Mouse (Mus musculus): ENCODE measurements at regions not wholly inside any gene's neighbourhood (a gene's known extent, or its start where the extent isn't known, plus 50 kb on each side); places are given as distances from the start of the nearest gene placed in this dataset.

- Histone ChIP-seq H3K36me3 (ENCODE audit: control insufficient read depth, insufficient read depth, low read length) (no peaks in the 10 kb centered on the region), H3K4me1 (ENCODE audit: control insufficient read depth, insufficient read depth, insufficient read length) (no peaks in the 10 kb centered on the region), H3K27ac (ENCODE audit: insufficient read depth, low read length) (no peak overlapping the region), H3K27me3 (ENCODE audit: control insufficient read depth, insufficient read depth, low read length) (no peaks in the 10 kb centered on the region), H3K4me3 (ENCODE audit: extremely low read depth, insufficient read depth, insufficient read length) (no peak overlapping the region)
- WGBS, result 83% methylated on average over 9 of the region's 9 CpGs
- TF ChIP-seq CTCF (IDR thresholded peaks at IDR 0.05; ENCODE audit: extremely low read depth, insufficient read depth, insufficient read length, insufficient replicate concordance) (no peak), POLR2A (IDR thresholded peaks at IDR 0.05; ENCODE audit: low read depth, low read length) (no peak)
- no peak for DNase-seq (ENCODE audit: low read depth in 1 of 2, low spot score in 2 of 2)
Observed at GRCm38 (mm10) chr6:31846319-31846718, 203.7 kb upstream of the 1700012A03Rik start.

- no peak overlapping the region for H3K27ac ChIP-seq (ENCODE audit: insufficient read depth, low read length)
- no peak overlapping the region for H3K4me3 ChIP-seq (ENCODE audit: extremely low read depth, insufficient read depth, insufficient read length)
- no peaks in the 10 kb centered on the region for H3K27me3 ChIP-seq (ENCODE audit: control insufficient read depth, insufficient read depth, low read length)
- no peaks in the 10 kb centered on the region for H3K4me1 ChIP-seq (ENCODE audit: control insufficient read depth, insufficient read depth, insufficient read length)
- DNase-seq (ENCODE audit: low read depth in 1 of 2, low spot score in 2 of 2), result no peak
- WGBS, result 86% methylated on average over 5 of the region's 5 CpGs
- H3K36me3 ChIP-seq (ENCODE audit: control insufficient read depth, insufficient read depth, low read length), result no peaks in the 10 kb centered on the region
- TF ChIP-seq POLR2A (IDR thresholded peaks at IDR 0.05; ENCODE audit: low read depth, low read length), result no peak
- TF ChIP-seq CTCF (IDR thresholded peaks at IDR 0.05; ENCODE audit: extremely low read depth, insufficient read depth, insufficient read length, insufficient replicate concordance), result no peak
Observed at GRCm38 (mm10) chr6:31845671-31846070, 204.4 kb upstream of the 1700012A03Rik start.

GRCm38 (mm10) chr6:31840621-31841020, 209.4 kb upstream of the 1700012A03Rik start:
- no peak for TF ChIP-seq CTCF (IDR thresholded peaks at IDR 0.05; ENCODE audit: extremely low read depth, insufficient read depth, insufficient read length, insufficient replicate concordance)
- TF ChIP-seq POLR2A (IDR thresholded peaks at IDR 0.05; ENCODE audit: low read depth, low read length), result no peak
- no peak for DNase-seq (ENCODE audit: low read depth in 1 of 2, low spot score in 2 of 2)
- Histone ChIP-seq H3K27ac (ENCODE audit: insufficient read depth, low read length) (no peak overlapping the region), H3K4me1 (ENCODE audit: control insufficient read depth, insufficient read depth, insufficient read length) (no peaks in the 10 kb centered on the region), H3K27me3 (ENCODE audit: control insufficient read depth, insufficient read depth, low read length) (no peaks in the 10 kb centered on the region), H3K36me3 (ENCODE audit: control insufficient read depth, insufficient read depth, low read length) (no peaks in the 10 kb centered on the region), H3K4me3 (ENCODE audit: extremely low read depth, insufficient read depth, insufficient read length) (no peak overlapping the region)
- 89% methylated on average over 4 of the region's 4 CpGs for WGBS

DNA sequence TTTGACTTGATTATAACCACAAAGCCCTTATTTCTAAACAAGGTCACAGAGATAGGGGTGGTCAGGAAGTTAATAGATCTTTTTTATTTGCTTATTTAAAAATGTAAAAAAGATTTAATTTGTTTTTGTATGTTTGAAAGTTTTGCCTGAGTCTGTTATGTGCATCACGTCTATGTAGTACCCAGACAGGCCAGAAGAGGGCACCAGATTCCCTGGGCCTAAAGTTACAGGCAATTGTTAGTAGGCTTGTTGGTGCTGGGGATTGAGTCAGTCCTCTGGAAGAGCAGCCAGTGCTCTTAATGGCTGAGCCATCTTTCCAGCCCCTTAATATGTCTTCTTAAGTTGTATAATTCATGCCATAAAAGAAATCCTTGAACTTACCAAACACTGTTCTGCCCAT, 211.5 kb upstream of the 1700012A03Rik start:
- no peak overlapping the region for H3K4me3 ChIP-seq (ENCODE audit: extremely low read depth, insufficient read depth, insufficient read length)
- no peaks in the 10 kb centered on the region for H3K27me3 ChIP-seq (ENCODE audit: control insufficient read depth, insufficient read depth, low read length)
- no peak overlapping the region for H3K27ac ChIP-seq (ENCODE audit: insufficient read depth, low read length)
- TF ChIP-seq CTCF (IDR thresholded peaks at IDR 0.05; ENCODE audit: extremely low read depth, insufficient read depth, insufficient read length, insufficient replicate concordance) (no peak), POLR2A (IDR thresholded peaks at IDR 0.05; ENCODE audit: low read depth, low read length) (no peak)
- DNase-seq (ENCODE audit: low read depth in 1 of 2, low spot score in 2 of 2), result no peak
- 65% methylated on average over 1 of the region's 1 CpGs for WGBS
- H3K36me3 ChIP-seq (ENCODE audit: control insufficient read depth, insufficient read depth, low read length), result no peaks in the 10 kb centered on the region
- no peaks in the 10 kb centered on the region for H3K4me1 ChIP-seq (ENCODE audit: control insufficient read depth, insufficient read depth, insufficient read length)

- Histone ChIP-seq H3K4me3 (ENCODE audit: extremely low read depth, insufficient read depth, insufficient read length) (no peak overlapping the region), H3K4me1 (ENCODE audit: control insufficient read depth, insufficient read depth, insufficient read length) (no peaks in the 10 kb centered on the region), H3K27me3 (ENCODE audit: control insufficient read depth, insufficient read depth, low read length) (no peaks in the 10 kb centered on the region), H3K27ac (ENCODE audit: insufficient read depth, low read length) (no peak overlapping the region), H3K36me3 (ENCODE audit: control insufficient read depth, insufficient read depth, low read length) (no peaks in the 10 kb centered on the region)
- no peak for DNase-seq (ENCODE audit: low read depth in 1 of 2, low spot score in 2 of 2)
- TF ChIP-seq CTCF (IDR thresholded peaks at IDR 0.05; ENCODE audit: extremely low read depth, insufficient read depth, insufficient read length, insufficient replicate concordance), result no peak
- TF ChIP-seq POLR2A (IDR thresholded peaks at IDR 0.05; ENCODE audit: low read depth, low read length), result no peak
Observed at GRCm38 (mm10) chr6:31835795-31836194, 214.3 kb upstream of the 1700012A03Rik start.

GRCm38 (mm10) chr6:31834503-31834902, 215.5 kb upstream of the 1700012A03Rik start:
- 20% methylated on average over 3 of the region's 4 CpGs for WGBS
- H3K4me1 ChIP-seq (ENCODE audit: control insufficient read depth, insufficient read depth, insufficient read length), result no peaks in the 10 kb centered on the region
- no peak for DNase-seq (ENCODE audit: low read depth in 1 of 2, low spot score in 2 of 2)
- H3K4me3 ChIP-seq (ENCODE audit: extremely low read depth, insufficient read depth, insufficient read length), result no peak overlapping the region
- TF ChIP-seq CTCF (IDR thresholded peaks at IDR 0.05; ENCODE audit: extremely low read depth, insufficient read depth, insufficient read length, insufficient replicate concordance) (no peak), POLR2A (IDR thresholded peaks at IDR 0.05; ENCODE audit: low read depth, low read length) (no peak)
- H3K27ac ChIP-seq (ENCODE audit: insufficient read depth, low read length), result no peak overlapping the region
- H3K36me3 ChIP-seq (ENCODE audit: control insufficient read depth, insufficient read depth, low read length), result no peaks in the 10 kb centered on the region
- H3K27me3 ChIP-seq (ENCODE audit: control insufficient read depth, insufficient read depth, low read length), result no peaks in the 10 kb centered on the region

- Histone ChIP-seq H3K27me3 (ENCODE audit: control insufficient read depth, insufficient read depth, low read length) (no peaks in the 10 kb centered on the region), H3K27ac (ENCODE audit: insufficient read depth, low read length) (no peak overlapping the region), H3K4me3 (ENCODE audit: extremely low read depth, insufficient read depth, insufficient read length) (no peak overlapping the region), H3K4me1 (ENCODE audit: control insufficient read depth, insufficient read depth, insufficient read length) (no peaks in the 10 kb centered on the region), H3K36me3 (ENCODE audit: control insufficient read depth, insufficient read depth, low read length) (no peaks in the 10 kb centered on the region)
- DNase-seq (ENCODE audit: low read depth in 1 of 2, low spot score in 2 of 2), result no peak
- 48% methylated on average over 11 of the region's 11 CpGs for WGBS
- TF ChIP-seq CTCF (IDR thresholded peaks at IDR 0.05; ENCODE audit: extremely low read depth, insufficient read depth, insufficient read length, insufficient replicate concordance), result no peak
- no peak for TF ChIP-seq POLR2A (IDR thresholded peaks at IDR 0.05; ENCODE audit: low read depth, low read length)
Observed at GRCm38 (mm10) chr6:31830610-31831009, 219.4 kb upstream of the 1700012A03Rik start.

Data from spleen, adult 2 months (tissue).